Mouse (Mus musculus) hematopoietic stem cell, adult 5-6 weeks (primary cell): ENCODE measurements around the gene Sptlc2. TPM values are rescaled to one million over a fixed set of nuclear protein-coding genes. Genes with fewer than 3 reads are reported as not detected.
"Not testable (repeated sequence)": the region's sequence is repeated elsewhere in the genome, so short reads cannot be mapped to it uniquely, and the experiment has no call there.

Source experiments
- ATAC-seq, 2 experiments: fragments of 125-278 bp in 1 of 2; replicated peaks in 1 of 2; 2 replicates each; pipeline ENCODE4 v1.8.0; 2016 to 2017; ENCODE audit warnings: inconsistent platforms in 2 of 2, mild to moderate bottlenecking in 2 of 2, moderate number of reproducible peaks in 2 of 2, low read depth in 1 of 2, moderate TSS enrichment in 1 of 2; ENCODE audit not compliant: low FRiP score in 2 of 2, poor library complexity in 2 of 2, severe bottlenecking in 2 of 2, insufficient read depth in 1 of 2, low TSS enrichment in 1 of 2
- total RNA-seq: library from RNA; stranded (forward); fragments of 172-1452, 232-1000 nt; gene quantifications from 2 replicates; pipeline ENCODE4 v1.2.3, GENCODE M21; 2017

The Sptlc2 gene
- total RNA-seq, 1 experiment from 2014 or later = 76.4 TPM

DNA sequence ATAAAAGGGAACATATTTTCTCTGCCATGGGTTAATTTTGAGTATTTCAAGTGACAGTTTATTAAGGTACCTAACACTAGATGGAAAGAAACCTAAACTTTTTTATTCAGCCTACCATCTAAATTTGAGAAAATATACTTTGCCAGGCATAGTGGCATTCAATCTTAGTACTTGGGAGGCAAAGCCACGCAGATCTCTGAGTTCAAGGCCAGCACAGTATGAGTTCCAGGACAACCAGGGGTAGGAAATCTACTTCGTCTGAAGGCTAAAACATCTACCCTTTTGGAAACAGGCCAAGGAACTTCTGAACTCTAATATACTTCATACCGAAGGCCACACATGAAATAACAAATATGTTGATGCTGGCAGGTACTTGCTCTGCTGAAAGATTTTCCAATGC is 26.0 kb downstream of the Sptlc2 start:
- no peak for ATAC-seq

DNA sequence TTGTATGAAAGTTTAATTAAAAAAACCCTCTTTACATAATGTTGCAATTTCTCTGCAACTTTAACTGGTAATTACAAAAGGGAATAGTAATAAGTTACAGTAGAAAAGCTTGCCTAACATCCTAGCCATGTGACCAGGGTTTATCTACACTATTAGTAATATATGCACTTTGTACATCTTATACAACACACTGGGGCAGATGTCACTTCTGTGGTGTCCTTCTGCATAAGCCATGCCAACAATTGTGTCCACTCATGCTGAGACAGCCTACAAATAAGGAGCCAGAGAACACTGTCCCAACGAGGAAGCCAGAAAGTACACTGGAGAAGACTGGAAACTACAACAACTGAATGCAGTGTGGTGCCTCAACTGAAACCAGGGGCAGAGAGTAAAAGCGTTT is 40.1 kb downstream of the Sptlc2 start:
- ATAC-seq = no peak; a peak in 1 of 4 replicates

DNA sequence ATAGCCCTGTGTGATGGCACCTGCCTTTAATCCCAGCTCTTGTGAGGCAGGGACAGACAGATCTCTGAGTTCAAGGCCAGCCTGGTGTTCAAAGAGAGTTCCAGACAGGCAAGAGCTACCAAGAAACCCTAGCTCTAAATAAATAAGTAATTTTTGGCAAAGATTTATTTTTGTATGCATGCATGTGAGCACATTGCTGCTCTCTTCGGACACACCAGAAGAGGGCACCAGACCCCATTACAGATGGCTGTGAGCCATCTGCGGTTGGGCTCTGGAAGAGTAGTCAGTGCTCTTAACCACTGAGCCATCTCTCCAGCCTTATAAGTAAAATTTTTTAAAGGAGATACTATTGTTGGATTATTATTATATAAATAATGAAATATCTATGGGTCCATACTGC is 40.6 kb downstream of the Sptlc2 start:
- no peak for ATAC-seq

DNA sequence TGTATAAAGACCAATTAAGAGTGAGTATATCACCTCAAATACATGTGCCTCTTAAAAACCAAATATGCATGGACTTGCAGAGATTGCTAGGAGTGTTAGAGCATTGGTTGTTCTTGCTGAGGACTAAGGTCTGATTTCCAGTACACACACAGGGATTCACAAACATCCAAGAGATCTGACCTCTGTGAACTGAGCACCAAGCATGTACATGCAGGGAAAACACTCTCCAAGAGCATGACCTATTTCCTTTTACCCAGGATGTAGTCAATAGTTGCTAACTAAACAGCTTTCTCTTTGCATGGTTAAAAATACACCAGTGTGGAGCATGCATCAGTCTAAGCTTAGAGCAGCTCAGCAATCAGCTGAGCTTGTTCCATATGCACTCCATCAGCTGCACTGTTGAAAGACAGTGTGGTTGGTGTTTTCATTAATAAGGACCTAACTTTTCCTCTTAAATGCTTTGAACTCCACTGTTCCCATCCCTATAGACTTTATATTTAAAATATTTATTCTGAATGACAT is 45.0 kb downstream of the Sptlc2 start:
- no peak for ATAC-seq

DNA sequence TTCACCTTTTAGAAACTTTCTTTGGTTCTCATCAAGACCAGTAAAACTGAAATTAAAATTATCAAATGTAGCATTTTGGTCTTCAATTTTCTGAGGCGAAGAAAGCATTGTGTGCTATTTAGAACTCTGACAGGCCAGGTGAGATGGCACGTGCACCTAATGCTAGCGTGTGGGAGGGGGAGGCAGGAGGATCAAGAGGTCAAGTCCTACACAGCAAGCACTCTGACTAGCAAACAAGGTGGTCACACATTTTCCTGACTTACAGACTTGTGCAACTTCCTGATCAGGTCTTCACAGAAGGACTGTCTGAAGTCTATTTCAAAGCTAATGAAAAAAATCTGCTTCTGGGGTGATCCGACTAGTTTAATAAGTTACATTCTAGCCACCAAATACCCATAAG is 50.1 kb downstream of the Sptlc2 start:
- ATAC-seq = no peak

DNA sequence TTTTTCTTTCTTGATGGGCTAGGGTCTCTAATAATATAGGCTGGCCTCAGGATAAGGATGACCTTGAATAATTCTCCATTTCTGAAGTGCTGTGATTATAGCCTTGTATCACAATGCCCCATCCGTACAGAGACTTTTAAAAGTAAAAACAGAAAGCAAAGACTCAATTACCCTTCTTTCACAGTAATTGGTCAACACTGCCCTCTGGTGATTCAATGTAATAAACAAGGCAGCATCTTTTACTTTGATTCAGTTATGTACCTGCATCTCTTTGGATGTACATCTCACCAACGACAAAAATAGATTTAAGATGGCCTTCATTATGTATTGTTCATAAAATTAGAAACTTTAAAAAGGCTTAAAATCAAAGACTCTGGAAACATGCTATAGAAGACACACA is 53.3 kb downstream of the Sptlc2 start:
- ATAC-seq = peak in 1 of 2 experiments; percentile 34; a peak in 1 of 4 replicates

DNA sequence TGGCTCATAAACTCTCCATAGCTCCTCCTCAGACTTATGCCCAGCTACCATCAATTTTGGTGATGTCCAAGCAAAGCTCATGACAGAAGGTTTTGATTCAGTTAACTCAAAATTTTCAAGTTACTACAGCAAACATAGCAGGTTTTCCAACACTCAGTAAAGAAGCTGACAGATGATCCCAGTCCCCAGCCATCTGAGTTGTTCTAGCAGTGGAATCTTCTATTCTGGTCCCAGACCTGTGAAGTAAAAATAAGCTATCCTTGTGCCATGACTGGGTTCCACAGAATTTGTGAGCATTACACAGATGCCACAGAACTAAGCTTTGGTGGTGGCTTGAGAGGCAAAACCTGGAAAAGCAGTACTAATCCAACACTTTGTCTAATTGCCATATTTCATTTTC is 54.4 kb downstream of the Sptlc2 start:
- ATAC-seq = no peak

DNA sequence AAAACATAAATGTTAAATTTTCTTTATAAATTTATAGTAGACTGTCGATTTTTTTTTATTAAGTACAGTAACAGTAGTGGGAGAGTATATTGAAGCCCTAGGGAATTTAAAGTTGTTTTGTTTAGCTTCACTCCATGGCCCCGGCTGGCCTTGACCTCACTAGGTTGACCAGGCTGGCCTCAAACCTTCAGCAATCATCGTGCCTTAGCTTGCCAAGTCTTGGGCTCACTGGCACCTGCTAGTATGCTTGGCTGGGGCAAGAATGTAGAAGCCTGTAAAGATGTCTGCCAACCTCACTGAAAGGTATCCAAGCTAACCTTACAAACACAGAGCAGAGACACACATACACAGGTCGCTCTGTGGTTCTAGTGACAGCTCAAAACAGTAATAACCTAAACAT is 55.6 kb downstream of the Sptlc2 start:
- ATAC-seq = no peak

DNA sequence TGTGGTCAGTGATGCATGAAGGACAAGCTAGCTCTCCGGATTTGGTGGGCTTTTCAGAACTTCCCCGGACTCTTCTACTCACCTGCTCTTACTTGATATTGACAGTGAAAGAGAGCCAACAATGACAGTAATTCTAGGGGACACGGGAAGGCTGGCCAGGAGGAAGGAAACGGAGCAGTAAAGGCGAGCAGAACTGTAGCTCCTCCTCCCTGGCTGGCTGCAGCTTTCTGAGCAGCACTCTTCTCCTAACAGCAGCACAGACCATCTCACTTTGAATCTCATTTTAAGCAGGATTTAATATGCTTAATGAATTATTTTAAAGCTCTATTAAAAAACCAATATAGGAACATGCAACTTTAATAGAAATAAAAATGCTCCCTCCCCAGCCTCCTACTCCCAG is 56.2 kb downstream of the Sptlc2 start:
- no peak for ATAC-seq

DNA sequence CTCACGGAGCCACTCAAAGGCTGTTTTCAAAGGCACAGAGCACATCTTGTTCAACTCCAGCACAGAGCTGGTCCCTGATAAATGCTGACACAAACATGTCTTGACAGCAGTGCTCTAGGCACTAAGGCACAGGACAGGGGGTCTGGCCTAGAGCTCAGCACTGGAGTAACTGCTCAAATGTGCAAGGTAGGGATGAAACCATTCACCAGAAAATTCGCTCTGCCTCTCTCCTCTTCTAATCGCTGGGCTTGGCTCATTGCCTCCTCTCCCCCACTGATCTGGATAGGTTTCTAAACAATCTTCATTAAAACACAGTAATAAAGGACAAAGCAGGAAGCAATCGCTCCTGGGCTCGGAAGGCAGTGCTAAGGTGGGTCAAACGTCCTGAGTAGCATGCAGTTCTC is 57.1 kb downstream of the Sptlc2 start:
- no peak for ATAC-seq

DNA sequence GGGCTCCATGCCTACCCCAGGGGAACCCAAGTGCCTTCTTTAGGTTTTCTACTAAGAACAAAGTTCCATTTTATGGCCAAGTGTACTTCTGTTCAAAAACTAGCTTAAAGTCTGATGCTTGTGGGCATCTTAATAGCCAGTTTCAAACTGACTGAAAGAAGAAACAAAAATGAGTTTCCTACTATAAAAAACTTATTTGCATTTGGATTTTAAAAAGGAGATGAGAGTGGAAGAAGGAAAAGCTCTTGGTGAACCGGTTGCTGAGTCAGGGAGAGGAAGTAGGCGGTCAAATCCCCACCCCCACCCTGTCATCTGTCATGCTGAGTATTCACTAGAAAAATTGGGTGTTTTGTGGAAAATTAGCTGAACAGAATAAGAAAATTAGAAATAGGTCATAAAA is 57.9 kb downstream of the Sptlc2 start:
- ATAC-seq = no peak

DNA sequence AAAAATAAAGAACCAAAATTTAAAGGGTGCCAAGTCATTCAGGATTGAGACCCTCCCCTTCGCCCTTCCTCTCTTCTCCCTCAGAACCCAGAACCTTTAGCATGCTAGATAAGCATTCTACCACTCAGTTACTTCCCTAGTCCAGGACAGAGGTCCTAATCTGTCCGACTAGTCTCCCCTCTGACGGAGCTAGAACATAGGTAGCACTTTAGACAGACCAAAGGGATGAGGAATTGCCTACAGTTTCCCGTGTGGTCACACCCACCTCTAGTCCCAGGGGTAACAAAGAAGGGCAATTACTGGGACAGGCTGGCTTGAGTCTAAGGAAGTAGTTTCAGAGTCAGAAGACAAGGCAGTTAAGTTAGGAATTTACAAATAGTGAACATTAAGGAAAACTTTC is 60.1 kb downstream of the Sptlc2 start:
- ATAC-seq = peak in 1 of 2 experiments; percentile 28; a peak in 1 of 4 replicates

DNA sequence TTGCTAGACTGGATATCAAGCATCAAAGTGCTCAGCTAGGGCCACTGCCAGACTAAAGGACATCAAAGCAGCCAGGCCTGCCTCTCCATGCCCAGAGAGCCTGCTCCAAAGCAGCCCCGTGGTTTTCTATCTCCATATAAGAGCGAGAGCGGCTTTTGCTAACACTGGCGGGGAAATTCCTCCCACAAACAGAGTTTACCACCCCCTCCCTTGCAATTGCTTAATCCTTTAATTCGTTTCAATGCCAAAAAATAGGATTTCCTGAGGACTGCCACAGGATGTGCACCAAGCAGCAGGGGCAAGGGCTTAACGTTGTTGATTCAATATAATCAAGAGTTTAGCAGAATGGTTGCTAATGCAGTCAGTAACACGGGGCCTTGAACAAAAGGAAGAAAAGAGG is 60.5 kb downstream of the Sptlc2 start:
- 0 out of 4 replicates have a peak, but pooled peaks of 1 of the 2 experiments have one; percentile 8 for ATAC-seq

DNA sequence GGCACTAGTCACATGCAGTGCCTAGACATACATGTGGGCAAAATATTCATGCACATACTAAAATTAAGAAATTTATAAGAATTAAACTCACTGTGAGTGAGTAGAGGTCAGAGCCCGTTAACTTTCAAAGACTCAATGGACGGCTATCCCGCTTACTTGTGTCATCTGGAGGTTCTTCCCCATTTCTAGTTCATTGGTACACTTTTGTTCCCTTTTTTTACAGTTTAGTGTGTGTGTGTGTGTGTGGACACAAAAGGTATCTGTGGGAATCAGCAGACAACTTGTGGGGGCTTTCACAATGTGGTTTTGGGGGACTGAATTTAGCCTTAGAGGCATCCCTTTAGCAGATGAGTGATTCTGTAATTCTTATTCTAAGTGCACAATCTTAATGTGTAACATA is 62.7 kb downstream of the Sptlc2 start:
- peak in 1 of 2 experiments; percentile 36; a peak in 1 of 4 replicates for ATAC-seq

DNA sequence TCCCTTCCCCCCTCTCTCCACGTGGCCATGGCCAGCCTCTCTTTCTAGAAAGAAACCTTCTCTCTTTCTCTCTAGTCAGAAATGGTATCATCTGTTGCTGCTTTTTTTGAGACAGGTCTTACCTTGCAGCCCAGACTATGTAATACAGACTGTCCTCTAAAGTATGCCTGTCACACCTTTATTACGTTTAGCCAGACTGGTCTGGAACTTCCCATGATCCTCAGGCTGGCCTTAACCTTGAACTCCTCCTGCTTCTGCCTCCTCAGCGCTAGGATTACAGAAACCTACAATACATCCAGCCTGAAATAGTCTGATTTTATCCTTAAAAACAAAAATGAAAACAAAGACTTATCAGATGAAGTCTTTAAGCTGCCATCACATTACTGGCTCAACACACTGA is 68.9 kb downstream of the Sptlc2 start:
- ATAC-seq = no peak

DNA sequence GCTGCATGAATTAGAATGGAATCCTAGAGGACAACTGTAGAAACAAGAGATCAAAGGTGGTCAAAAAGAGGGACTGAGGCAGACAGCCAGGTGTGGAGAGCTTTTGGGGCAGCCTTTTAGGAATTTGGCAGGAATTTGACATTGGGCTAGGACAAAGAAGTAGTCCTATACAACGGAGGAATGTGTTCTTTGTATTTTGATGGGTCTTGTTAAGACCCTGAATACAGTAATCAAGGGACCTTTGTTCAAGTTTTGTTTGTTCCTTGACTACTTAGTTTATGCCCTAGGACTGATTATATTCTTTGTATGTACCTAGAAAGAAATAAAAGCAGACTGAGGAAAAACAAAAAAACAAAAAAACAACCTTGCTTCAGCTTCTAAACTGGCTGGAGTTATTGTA is 70.2 kb downstream of the Sptlc2 start:
- no peak for ATAC-seq

DNA sequence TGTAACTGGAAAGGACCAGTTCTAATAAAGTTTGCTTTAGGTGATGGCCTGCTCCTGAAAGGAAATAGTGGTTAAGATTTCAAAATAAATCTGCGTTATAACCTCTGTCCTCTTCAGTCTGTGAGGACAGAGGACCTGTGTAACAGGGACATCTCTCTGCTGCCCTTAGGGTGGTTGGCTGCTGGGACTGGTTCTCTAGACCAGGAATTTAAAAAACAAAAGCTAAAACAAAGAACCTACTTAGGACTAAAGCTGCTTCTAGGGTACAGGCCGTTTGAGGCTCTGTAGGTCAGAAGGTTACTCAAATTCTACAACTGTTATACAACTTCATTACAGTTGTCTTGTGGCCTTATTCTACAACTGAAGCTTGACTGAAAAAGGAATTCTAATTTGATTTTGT is 75.1 kb downstream of the Sptlc2 start:
- no peak for ATAC-seq

DNA sequence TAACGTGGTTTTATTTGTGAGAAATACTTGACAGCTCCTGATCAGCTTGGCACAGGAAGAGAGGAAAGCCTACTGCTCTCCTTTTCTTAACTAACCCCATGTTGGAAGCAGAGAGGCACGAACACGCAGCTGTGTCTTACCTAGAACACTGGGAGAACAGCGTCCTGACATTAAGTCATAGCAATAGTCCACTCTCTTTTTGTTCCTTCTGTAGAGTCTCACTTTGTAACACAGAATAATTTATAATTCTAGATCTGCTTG is 81.6 kb downstream of the Sptlc2 start:
- not testable (repeated sequence) for ATAC-seq

DNA sequence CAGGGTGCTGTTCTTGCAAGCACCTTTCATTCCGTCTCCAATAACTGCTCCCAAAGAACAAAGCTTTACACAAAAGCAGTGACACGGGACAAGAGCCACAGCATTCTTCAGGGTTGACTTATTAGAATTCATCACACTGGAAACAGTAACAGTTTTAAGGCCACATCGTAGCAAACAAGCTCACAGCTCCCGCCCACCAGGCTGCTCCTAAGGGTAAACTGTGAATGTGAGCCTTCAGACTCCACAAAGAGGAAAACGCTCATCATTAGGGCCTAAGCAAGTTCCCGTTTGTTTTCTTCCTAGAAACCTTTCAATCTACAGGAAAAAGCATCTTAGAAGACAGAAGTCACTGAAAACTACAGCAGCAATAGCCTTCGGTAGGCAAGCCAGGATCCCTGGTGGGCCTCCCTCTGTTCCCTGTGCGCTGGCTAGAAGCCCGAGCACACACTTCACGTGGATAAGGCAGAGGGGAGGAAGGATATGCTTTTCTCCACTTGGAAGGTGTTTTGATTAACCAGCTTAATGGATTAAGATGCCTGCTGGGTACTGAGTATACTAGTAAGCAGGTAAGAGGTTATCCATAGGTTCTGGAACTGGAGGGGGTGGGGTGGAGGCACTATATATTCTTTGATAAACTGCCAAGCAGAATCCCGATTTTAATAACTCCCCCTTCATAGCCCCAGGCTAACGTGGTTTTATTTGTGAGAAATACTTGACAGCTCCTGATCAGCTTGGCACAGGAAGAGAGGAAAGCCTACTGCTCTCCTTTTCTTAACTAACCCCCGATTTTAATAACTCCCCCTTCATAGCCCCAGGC is 82.2 kb downstream of the Sptlc2 start:
- ATAC-seq = no peak
